Mouse (Mus musculus) kidney, adult 2 months (tissue): ENCODE measurements at regions not wholly inside any gene's neighbourhood (a gene's known extent, or its start where the extent isn't known, plus 50 kb on each side); places are given as distances from the start of the nearest gene placed in this dataset.

Experiments used
- DNase-seq: peaks from one replicate; pipeline ENCODE4 v3.0.0; 2021
- H3K27ac ChIP-seq: fragments of 200-500 bp; 2 replicates; pipeline ENCODE4 v1.5.1; 2012; ENCODE audit warnings: low read depth, low read length, control low read depth, inconsistent platforms; ENCODE audit not compliant: insufficient read depth
- H3K27me3 ChIP-seq: fragments of 200-500 bp; replicated peaks from 2 replicates; pipeline ENCODE4 v1.6.1; 2012; ENCODE audit warnings: mild to moderate bottlenecking, moderate library complexity, low read length, inconsistent platforms; ENCODE audit not compliant: control insufficient read depth, insufficient read depth
- H3K36me3 ChIP-seq: fragments of 200-500 bp; 2 replicates; pipeline ENCODE4 v1.6.1; 2012; ENCODE audit warnings: mild to moderate bottlenecking, moderate library complexity, low read length, inconsistent platforms; ENCODE audit not compliant: control insufficient read depth, insufficient read depth
- H3K4me1 ChIP-seq: fragments of 200-500 bp; 2 replicates; pipeline ENCODE4 v1.6.1; 2011; ENCODE audit warnings: low read length; ENCODE audit not compliant: control insufficient read depth, insufficient read depth
- H3K4me3 ChIP-seq: fragments of 200-500 bp; 2 replicates; pipeline ENCODE4 v1.5.1; 2011; ENCODE audit warnings: mild to moderate bottlenecking, low read depth, low read length, control low read depth; ENCODE audit not compliant: insufficient read depth
- CTCF ChIP-seq: fragments of 200-500 bp; conservative IDR thresholded peaks from 2 replicates; pipeline ENCODE4 v1.5.1; 2011; ENCODE audit warnings: low read depth, mild to moderate bottlenecking, control low read depth, low read length, moderate library complexity, mixed read lengths; ENCODE audit not compliant: insufficient read depth, insufficient read length
- POLR2A ChIP-seq: fragments of 200-500 bp; IDR thresholded peaks from one replicate; pipeline ENCODE4 v1.6.1; 2011; ENCODE audit warnings: low read depth, low read length, control low read depth
- WGBS: fragments of 180-500 bp; shearing (Covaris S2); methylation state at CpG from one replicate; pipeline ENCODE4 v1.1.7; 2018; 5-methylcytosine and 5-hydroxymethylcytosine counted together

- 87% methylated on average over 8 of the region's 8 CpGs for WGBS
- Histone ChIP-seq H3K27ac (no peak overlapping the region), H3K4me1 (no peaks in the 10 kb centered on the region), H3K36me3 (no peaks in the 10 kb centered on the region), H3K4me3 (no peak overlapping the region), H3K27me3 (no peaks in the 10 kb centered on the region)
- TF ChIP-seq CTCF: no peak
- no peak for TF ChIP-seq POLR2A
- DNase-seq: no peak
These were observed 279.6 kb upstream of the Pmfbp1 start for GRCm38 (mm10) chr8:109214247-109214646.

GRCm38 (mm10) chr8:109216318-109216717 lies 277.5 kb upstream of the Pmfbp1 start:
- 89% methylated on average over 5 of the region's 5 CpGs for whole genome bisulfite sequencing
- no peak for DNase-seq
- H3K4me3 ChIP-seq: no peak overlapping the region
- H3K4me1 ChIP-seq: no peaks in the 10 kb centered on the region
- H3K27ac ChIP-seq: no peak overlapping the region
- H3K36me3 ChIP-seq: no peaks in the 10 kb centered on the region
- no peaks in the 10 kb centered on the region for H3K27me3 ChIP-seq
- TF ChIP-seq POLR2A (no peak), CTCF (no peak)

- TF ChIP-seq POLR2A (no peak), CTCF (no peak)
- Histone ChIP-seq H3K36me3 (no peaks in the 10 kb centered on the region), H3K4me1 (no peaks in the 10 kb centered on the region), H3K4me3 (no peak overlapping the region), H3K27ac (no peak overlapping the region), H3K27me3 (no peaks in the 10 kb centered on the region)
- WGBS: 94% methylated on average over 19 of the region's 19 CpGs
- DNase-seq: peak; percentile 61
These were observed 276.5 kb upstream of the Pmfbp1 start for GRCm38 (mm10) chr8:109217326-109217725.

GRCm38 (mm10) chr8:109232281-109233234 lies 261.3 kb upstream of the Pmfbp1 start:
- no peak overlapping the region for H3K27ac ChIP-seq
- WGBS: 26% methylated on average over 32 of the region's 32 CpGs
- no peak overlapping the region for H3K4me3 ChIP-seq
- no peak for DNase-seq
- no peaks in the 10 kb centered on the region for H3K36me3 ChIP-seq
- no peaks in the 10 kb centered on the region for H3K4me1 ChIP-seq
- TF ChIP-seq CTCF (no peak), POLR2A (no peak)
- no peaks in the 10 kb centered on the region; the same call in 1 of the 2 replicates for H3K27me3 ChIP-seq

GRCm38 (mm10) chr8:109245526-109245925 lies 248.3 kb upstream of the Pmfbp1 start:
- Histone ChIP-seq H3K27ac (no peak overlapping the region), H3K4me3 (no peak overlapping the region), H3K36me3 (no peaks in the 10 kb centered on the region), H3K4me1 (no peaks in the 10 kb centered on the region), H3K27me3 (no peaks in the 10 kb centered on the region)
- no peak for TF ChIP-seq CTCF
- TF ChIP-seq POLR2A: no peak
- 63% methylated on average over 8 of the region's 8 CpGs for WGBS
- DNase-seq: no peak

- no peaks in the 10 kb centered on the region for H3K36me3 ChIP-seq
- no peak overlapping the region for H3K27ac ChIP-seq
- DNase-seq: no peak
- WGBS: 81% methylated on average over 6 of the region's 6 CpGs
- no peak overlapping the region for H3K4me3 ChIP-seq
- no peaks in the 10 kb centered on the region for H3K27me3 ChIP-seq
- TF ChIP-seq CTCF (no peak), POLR2A (no peak)
- H3K4me1 ChIP-seq: no peaks in the 10 kb centered on the region
These were observed 246.0 kb upstream of the Pmfbp1 start for GRCm38 (mm10) chr8:109247875-109248274.

GRCm38 (mm10) chr8:109248356-109248755 lies 245.5 kb upstream of the Pmfbp1 start:
- no peaks in the 10 kb centered on the region for H3K36me3 ChIP-seq
- no peaks in the 10 kb centered on the region for H3K27me3 ChIP-seq
- no peak overlapping the region for H3K27ac ChIP-seq
- WGBS: 79% methylated on average over 6 of the region's 6 CpGs
- no peak for TF ChIP-seq CTCF
- no peak for TF ChIP-seq POLR2A
- H3K4me1 ChIP-seq: no peaks in the 10 kb centered on the region
- no peak overlapping the region for H3K4me3 ChIP-seq
- DNase-seq: no peak
